Mouse (Mus musculus): Measurements from ENCODE around the gene Mfsd14a.
"Not testable (repeated sequence)": the region's sequence is repeated elsewhere in the genome, so short reads cannot be mapped to it uniquely, and the experiment has no call there.

Mfsd14a gene

DNA sequence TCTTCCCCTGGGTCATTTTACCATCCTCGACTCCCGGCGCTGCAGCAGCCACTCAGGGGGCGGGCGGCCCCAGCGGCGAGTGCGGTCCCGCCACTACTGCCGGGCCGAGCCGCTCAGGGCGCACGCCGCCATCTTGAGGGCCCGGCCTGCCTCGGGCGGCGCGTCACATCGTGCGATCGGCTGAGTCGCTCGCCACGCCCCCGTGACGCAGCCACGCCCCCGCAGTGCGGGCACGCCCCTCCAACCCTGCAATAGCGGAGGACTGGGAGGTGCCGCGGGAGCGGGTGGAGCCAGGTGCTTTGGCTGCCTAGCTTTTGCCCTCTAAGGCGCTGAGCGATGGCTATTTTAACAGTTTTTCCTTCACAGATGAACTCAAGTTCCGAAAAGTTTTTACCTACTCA lies at the start of gene Mfsd14a:
Gene Mfsd14a (minus strand): TSS at position 215 of the 401 bp plus-strand sequence.
- peak; percentile 99 to 100 for DNase-seq (ENCODE audit: inconsistent age in 2 of 2, low spot score in 1 of 2)

GRCm38 (mm10) chr3:116711624-116712435 lies 49.4 kb upstream of the Mfsd14a start:
- DNase-seq (ENCODE audit: inconsistent age in 2 of 2, low spot score in 1 of 2) = peak; percentile 85 to 96

DNA sequence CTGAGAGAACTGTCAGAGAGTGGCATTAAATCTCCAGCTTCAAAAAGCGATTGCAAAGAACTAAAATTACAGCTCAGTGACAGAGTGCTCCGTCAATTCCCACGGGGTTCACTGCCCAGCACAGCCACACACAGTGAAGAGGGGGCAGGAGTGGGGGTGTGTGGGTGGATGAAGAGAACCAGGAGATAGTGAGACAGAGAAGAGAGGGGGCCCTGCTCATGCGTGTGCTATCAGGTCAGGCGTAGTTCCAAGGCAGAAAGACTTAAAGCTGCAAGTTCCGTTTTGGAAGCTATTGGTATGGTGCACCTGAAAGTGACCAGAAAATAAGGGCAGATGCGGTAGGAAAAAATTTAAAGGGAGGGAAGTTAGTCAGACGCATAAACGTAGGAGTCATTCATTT lies 48.5 kb upstream of the Mfsd14a start:
- no peak for DNase-seq (ENCODE audit: inconsistent age in 2 of 2, low spot score in 1 of 2)

DNA sequence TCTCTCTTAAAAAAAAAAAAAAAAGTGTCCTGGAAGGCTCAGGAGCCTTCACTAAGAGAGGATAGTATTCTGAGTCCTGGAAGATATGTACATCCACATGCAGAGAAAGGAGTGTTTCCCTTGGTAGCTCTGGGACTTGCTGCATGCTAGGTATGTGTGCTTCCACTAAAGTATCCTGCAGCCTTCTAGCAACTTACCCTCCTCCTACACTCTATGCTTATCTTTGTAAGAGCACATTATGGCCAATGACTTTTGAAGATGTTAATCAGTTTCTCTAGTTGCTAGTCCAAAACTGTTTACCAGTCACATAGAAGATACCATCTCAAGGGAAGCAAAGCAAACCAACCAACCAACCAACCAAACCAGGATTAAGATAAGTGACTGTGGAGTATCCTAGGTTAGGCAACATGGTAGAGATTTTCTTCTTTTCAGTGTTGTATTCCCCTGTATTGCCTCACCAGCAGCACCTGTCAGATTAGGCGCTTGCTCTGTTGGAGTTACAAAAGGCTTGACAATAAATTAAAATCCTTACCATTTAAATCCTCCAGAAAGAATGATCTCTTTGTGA lies 43.2 kb upstream of the Mfsd14a start:
- no peak for DNase-seq (ENCODE audit: inconsistent age in 2 of 2, low spot score in 1 of 2)

GRCm38 (mm10) chr3:116703835-116704234 lies 41.4 kb upstream of the Mfsd14a start:
- no peak for DNase-seq (ENCODE audit: inconsistent age in 2 of 2, low spot score in 1 of 2)

- DNase-seq (ENCODE audit: inconsistent age in 2 of 2, low spot score in 1 of 2) = no peak
Measured at GRCm38 (mm10) chr3:116702647-116703272, 40.3 kb upstream of the Mfsd14a start.

GRCm38 (mm10) chr3:116701601-116702000 lies 39.1 kb upstream of the Mfsd14a start:
- no peak for DNase-seq (ENCODE audit: inconsistent age in 2 of 2, low spot score in 1 of 2)

DNA sequence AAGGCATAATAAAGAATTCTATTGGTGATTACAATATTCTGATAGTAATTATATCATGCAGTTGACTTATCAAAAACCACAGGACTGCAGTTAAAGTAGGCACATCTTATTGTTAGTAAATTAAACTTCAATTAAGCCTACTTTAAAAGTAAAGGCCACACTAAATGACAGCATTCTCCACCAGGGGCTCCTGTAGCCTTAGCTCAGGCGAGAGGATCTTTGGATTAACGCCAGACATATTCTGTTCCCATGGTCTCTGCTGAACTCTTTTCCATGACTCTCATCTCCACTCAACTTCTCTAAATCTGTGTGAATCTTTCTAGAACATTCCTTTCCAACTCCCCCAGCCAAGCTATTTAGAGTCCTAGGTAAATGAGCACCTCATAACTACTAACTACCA lies 36.3 kb upstream of the Mfsd14a start:
- DNase-seq (ENCODE audit: inconsistent age in 2 of 2, low spot score in 1 of 2) = peak in 1 of 2 experiments; percentile 38

- no peak for DNase-seq (ENCODE audit: inconsistent age in 2 of 2, low spot score in 1 of 2)
Measured at GRCm38 (mm10) chr3:116695666-116695985, 33.1 kb upstream of the Mfsd14a start.

GRCm38 (mm10) chr3:116694955-116695665 lies 32.6 kb upstream of the Mfsd14a start:
- no peak for DNase-seq (ENCODE audit: inconsistent age in 2 of 2, low spot score in 1 of 2)

DNA sequence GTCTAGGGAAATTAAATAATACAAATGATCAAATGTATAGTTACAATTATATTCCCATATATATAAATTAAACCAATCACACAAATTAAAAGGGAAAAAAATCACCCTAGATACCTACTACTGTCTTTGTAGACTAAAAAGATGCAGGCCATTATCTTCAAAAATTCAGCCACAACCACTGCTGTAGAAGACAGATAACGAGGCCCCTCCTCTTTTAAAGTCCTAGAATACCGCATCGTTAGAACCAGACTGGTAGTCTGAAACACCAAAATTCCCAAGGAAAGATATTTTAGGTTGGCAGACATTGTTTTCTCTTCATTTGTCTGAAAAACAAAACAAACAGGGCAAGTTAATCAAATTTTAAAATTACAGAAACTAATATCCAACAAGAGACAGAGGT lies 31.8 kb upstream of the Mfsd14a start:
- DNase-seq (ENCODE audit: inconsistent age in 2 of 2, low spot score in 1 of 2) = no peak

GRCm38 (mm10) chr3:116681160-116681559 lies 18.7 kb upstream of the Mfsd14a start, which contains the start of gene Gm43191:
TSS of gene Gm43191 (minus strand) at chr3:116681260.
- DNase-seq (ENCODE audit: inconsistent age in 2 of 2, low spot score in 1 of 2) = no peak

GRCm38 (mm10) chr3:116664281-116664680 lies 1.8 kb upstream of the Mfsd14a start:
- not testable (repeated sequence) for DNase-seq (ENCODE audit: inconsistent age in 2 of 2, low spot score in 1 of 2)

GRCm38 (mm10) chr3:116661870-116662414 lies 535 bp downstream of the Mfsd14a start:
- DNase-seq (ENCODE audit: inconsistent age in 2 of 2, low spot score in 1 of 2) = peak in 1 of 2 experiments; percentile 89

- DNase-seq (ENCODE audit: inconsistent age in 2 of 2, low spot score in 1 of 2) = no peak
Measured at GRCm38 (mm10) chr3:116661288-116661869, 1.1 kb downstream of the Mfsd14a start.

DNA sequence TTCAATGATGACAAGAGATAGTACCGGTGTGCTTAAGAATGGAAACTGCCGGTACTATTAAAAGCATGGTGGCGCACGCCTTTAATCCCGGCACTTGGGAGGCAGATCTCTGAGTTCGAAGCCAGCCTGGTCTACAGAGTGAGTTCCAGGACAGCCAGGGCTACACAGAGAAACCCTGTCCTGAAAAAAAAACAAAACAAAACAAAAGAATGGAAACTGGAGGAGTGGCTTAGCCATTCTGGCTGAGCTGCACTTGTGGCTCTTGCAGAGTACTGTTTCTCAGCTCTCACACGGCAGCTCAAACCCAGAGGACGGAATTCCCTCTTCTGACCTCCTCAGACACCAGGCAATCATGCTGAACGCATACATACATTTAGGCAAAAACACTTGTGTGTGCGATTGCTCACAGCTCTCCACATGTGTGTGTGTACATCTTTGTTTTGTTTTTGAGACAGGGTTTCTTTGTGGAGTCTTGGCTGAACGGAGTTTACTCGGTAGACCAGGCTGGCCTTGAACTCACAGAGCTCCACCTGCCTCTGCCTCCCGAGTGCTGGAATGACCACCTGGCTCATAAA lies 2.5 kb downstream of the Mfsd14a start:
- DNase-seq (ENCODE audit: inconsistent age in 2 of 2, low spot score in 1 of 2) = no peak

GRCm38 (mm10) chr3:116658928-116659565 lies 3.4 kb downstream of the Mfsd14a start:
- DNase-seq (ENCODE audit: inconsistent age in 2 of 2, low spot score in 1 of 2) = no peak

GRCm38 (mm10) chr3:116656184-116656965 lies 6.1 kb downstream of the Mfsd14a start:
- no peak for DNase-seq (ENCODE audit: inconsistent age in 2 of 2, low spot score in 1 of 2)

DNA sequence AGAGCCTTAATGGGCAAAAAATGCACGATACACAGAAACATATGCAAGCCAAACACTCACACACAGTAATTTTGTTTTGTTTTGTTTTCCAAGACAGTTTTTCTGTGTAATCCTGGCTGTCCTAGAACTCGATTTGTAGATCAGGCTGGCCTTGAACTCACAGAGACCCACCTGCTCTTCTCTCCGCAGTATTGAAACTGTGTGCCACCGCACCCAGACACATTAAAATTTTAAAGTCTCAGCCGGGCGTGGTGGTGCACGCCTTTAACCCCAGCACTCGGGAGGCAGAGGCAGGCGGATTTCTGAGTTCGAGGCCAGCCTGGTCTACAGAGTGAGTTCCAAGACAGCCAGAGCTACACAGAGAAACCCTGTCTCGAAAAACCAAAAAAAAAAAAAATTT lies 8.4 kb downstream of the Mfsd14a start:
- not testable (repeated sequence) for DNase-seq (ENCODE audit: inconsistent age in 2 of 2, low spot score in 1 of 2)
